Mouse (Mus musculus): ENCODE results near the gene Hcar1. TPM values are rescaled to one million over a fixed set of nuclear protein-coding genes. Genes with fewer than 3 reads are reported as not detected.

Gene Hcar1
- polyA plus RNA-seq, 1 experiment from 2014 or later = 0.99 TPM

- ATAC-seq (ENCODE audit: low FRiP score, low read depth) = no peak
- Histone ChIP-seq H3K9ac (no peak overlapping the region), H3K4me1 (replicated peaks) (no peaks in the 10 kb centered on the region), H3K27me3 (no peaks in the 10 kb centered on the region), H3K4me2 (no peak overlapping the region), H3K9me3 (no peaks in the 10 kb centered on the region), H3K36me3 (no peaks in the 10 kb centered on the region), H3K4me3 (no peak overlapping the region), H3K27ac (replicated peaks) (no peak overlapping the region)
- WGBS = 84% methylated on average over 15 of the region's 15 CpGs
Observed at GRCm38 (mm10) chr5:123862374-123863350, 17.2 kb downstream of the Hcar1 start.

GRCm38 (mm10) chr5:123858798-123859197 lies 21.0 kb downstream of the Hcar1 start:
- 86% methylated on average over 11 of the region's 11 CpGs for WGBS

GRCm38 (mm10) chr5:123854511-123854910 lies 25.3 kb downstream of the Hcar1 start:
- no peak overlapping the region for H3K4me2 ChIP-seq
- H3K27ac ChIP-seq (replicated peaks) = no peak overlapping the region
- 90% methylated on average over 9 of the region's 9 CpGs for WGBS
- no peaks in the 10 kb centered on the region for H3K36me3 ChIP-seq
- H3K27me3 ChIP-seq = no peaks in the 10 kb centered on the region
- H3K4me1 ChIP-seq (replicated peaks) = no peaks in the 10 kb centered on the region
- ATAC-seq (ENCODE audit: low FRiP score, low read depth) = no peak
- no peaks in the 10 kb centered on the region for H3K9me3 ChIP-seq
- no peak overlapping the region for H3K9ac ChIP-seq
- H3K4me3 ChIP-seq = no peak overlapping the region

More at GRCm38 (mm10) chr5:123858798-123859197, 21.0 kb downstream of the Hcar1 start:
- Histone ChIP-seq H3K27me3 (no peaks in the 10 kb centered on the region), H3K9ac (no peak overlapping the region), H3K4me3 (no peak overlapping the region), H3K27ac (replicated peaks) (no peak overlapping the region), H3K9me3 (no peaks in the 10 kb centered on the region), H3K4me1 (replicated peaks) (no peaks in the 10 kb centered on the region), H3K4me2 (no peak overlapping the region), H3K36me3 (no peaks in the 10 kb centered on the region)
- ATAC-seq (ENCODE audit: low FRiP score, low read depth) = no peak

GRCm38 (mm10) chr5:123853877-123854504 lies 25.8 kb downstream of the Hcar1 start:
- 94% methylated on average over 11 of the region's 11 CpGs for WGBS
- Histone ChIP-seq H3K36me3 (no peaks in the 10 kb centered on the region), H3K27me3 (no peaks in the 10 kb centered on the region), H3K9ac (no peak overlapping the region), H3K4me1 (replicated peaks) (no peaks in the 10 kb centered on the region), H3K27ac (replicated peaks) (no peak overlapping the region), H3K4me3 (no peak overlapping the region), H3K9me3 (no peaks in the 10 kb centered on the region), H3K4me2 (no peak overlapping the region)
- no peak for ATAC-seq (ENCODE audit: low FRiP score, low read depth)

- 75% methylated on average over 2 of the region's 2 CpGs for WGBS
- no peak for ATAC-seq (ENCODE audit: low FRiP score, low read depth)
- H3K4me2 ChIP-seq = no peak overlapping the region
- no peak overlapping the region for H3K27ac ChIP-seq (replicated peaks)
- no peaks in the 10 kb centered on the region for H3K27me3 ChIP-seq
- H3K36me3 ChIP-seq = no peaks in the 10 kb centered on the region
- no peaks in the 10 kb centered on the region for H3K4me1 ChIP-seq (replicated peaks)
- no peak overlapping the region for H3K4me3 ChIP-seq
- no peak overlapping the region for H3K9ac ChIP-seq
- H3K9me3 ChIP-seq = no peaks in the 10 kb centered on the region
Observed at GRCm38 (mm10) chr5:123851398-123851797, 28.4 kb downstream of the Hcar1 start.

- Histone ChIP-seq H3K9me3 (no peaks in the 10 kb centered on the region), H3K27ac (replicated peaks) (no peak overlapping the region), H3K4me1 (replicated peaks) (no peaks in the 10 kb centered on the region), H3K4me3 (no peak overlapping the region), H3K9ac (no peak overlapping the region), H3K36me3 (no peaks in the 10 kb centered on the region), H3K27me3 (no peaks in the 10 kb centered on the region), H3K4me2 (no peak overlapping the region)
- ATAC-seq (ENCODE audit: low FRiP score, low read depth) = no peak
- WGBS = 88% methylated on average over 14 of the region's 14 CpGs
Observed at GRCm38 (mm10) chr5:123844316-123844715, 35.5 kb downstream of the Hcar1 start.

- H3K9me3 ChIP-seq = no peaks in the 10 kb centered on the region
- 24% methylated on average over 4 of the region's 4 CpGs for WGBS
Observed at GRCm38 (mm10) chr5:123843816-123844215, 36.0 kb downstream of the Hcar1 start.

GRCm38 (mm10) chr5:123842935-123843282 lies 36.9 kb downstream of the Hcar1 start:
- Histone ChIP-seq H3K9ac (no peak overlapping the region), H3K36me3 (no peaks in the 10 kb centered on the region), H3K9me3 (no peaks in the 10 kb centered on the region), H3K27me3 (no peaks in the 10 kb centered on the region), H3K4me1 (replicated peaks) (no peaks in the 10 kb centered on the region), H3K4me3 (no peak overlapping the region), H3K27ac (replicated peaks) (no peak overlapping the region), H3K4me2 (no peak overlapping the region)
- ATAC-seq (ENCODE audit: low FRiP score, low read depth) = no peak
- 72% methylated on average over 3 of the region's 3 CpGs for WGBS

More at GRCm38 (mm10) chr5:123843816-123844215, 36.0 kb downstream of the Hcar1 start:
- Histone ChIP-seq H3K4me3 (no peak overlapping the region), H3K4me2 (no peak overlapping the region), H3K36me3 (no peaks in the 10 kb centered on the region), H3K27ac (replicated peaks) (no peak overlapping the region), H3K9ac (no peak overlapping the region), H3K4me1 (replicated peaks) (no peaks in the 10 kb centered on the region), H3K27me3 (no peaks in the 10 kb centered on the region)
- no peak for ATAC-seq (ENCODE audit: low FRiP score, low read depth)

GRCm38 (mm10) chr5:123842221-123842934 lies 37.4 kb downstream of the Hcar1 start:
- Histone ChIP-seq H3K4me2 (no peak overlapping the region), H3K27ac (replicated peaks) (no peak overlapping the region), H3K4me1 (replicated peaks) (no peaks in the 10 kb centered on the region), H3K4me3 (no peak overlapping the region), H3K9me3 (no peaks in the 10 kb centered on the region), H3K36me3 (no peaks in the 10 kb centered on the region), H3K27me3 (no peaks in the 10 kb centered on the region), H3K9ac (no peak overlapping the region)
- WGBS = 66% methylated on average over 11 of the region's 11 CpGs
- ATAC-seq (ENCODE audit: low FRiP score, low read depth) = no peak

GRCm38 (mm10) chr5:123837371-123837770 lies 42.4 kb downstream of the Hcar1 start:
- Histone ChIP-seq H3K4me3 (no peak overlapping the region), H3K4me2 (no peak overlapping the region), H3K9ac (no peak overlapping the region), H3K9me3 (no peaks in the 10 kb centered on the region), H3K4me1 (replicated peaks) (no peaks in the 10 kb centered on the region), H3K36me3 (no peaks in the 10 kb centered on the region), H3K27me3 (no peaks in the 10 kb centered on the region), H3K27ac (replicated peaks) (no peak overlapping the region)
- no peak for ATAC-seq (ENCODE audit: low FRiP score, low read depth)
- WGBS = 45% methylated on average over 4 of the region's 4 CpGs

- Histone ChIP-seq H3K4me3 (no peak overlapping the region), H3K9me3 (no peaks in the 10 kb centered on the region), H3K4me2 (no peak overlapping the region), H3K9ac (no peak overlapping the region), H3K4me1 (replicated peaks) (no peaks in the 10 kb centered on the region), H3K27me3 (no peaks in the 10 kb centered on the region), H3K27ac (replicated peaks) (no peak overlapping the region), H3K36me3 (no peaks in the 10 kb centered on the region)
- WGBS = 90% methylated on average over 3 of the region's 3 CpGs
- no peak for ATAC-seq (ENCODE audit: low FRiP score, low read depth)
Observed at GRCm38 (mm10) chr5:123834836-123835235, 45.0 kb downstream of the Hcar1 start.

- Histone ChIP-seq H3K9me3 (no peaks in the 10 kb centered on the region), H3K27me3 (no peaks in the 10 kb centered on the region), H3K9ac (no peak overlapping the region), H3K4me2 (no peak overlapping the region), H3K4me1 (replicated peaks) (no peaks in the 10 kb centered on the region), H3K27ac (replicated peaks) (no peak overlapping the region), H3K4me3 (no peak overlapping the region), H3K36me3 (no peaks in the 10 kb centered on the region)
- no peak for ATAC-seq (ENCODE audit: low FRiP score, low read depth)
- 91% methylated on average over 7 of the region's 7 CpGs for WGBS
Observed at GRCm38 (mm10) chr5:123832309-123832708, 47.5 kb downstream of the Hcar1 start.
